Mouse (Mus musculus): ENCODE data around the gene Nrsn2.
A peak's percentile ranks its signal among the peaks of the same experiment; 100 is the strongest.

The Nrsn2 gene

DNA sequence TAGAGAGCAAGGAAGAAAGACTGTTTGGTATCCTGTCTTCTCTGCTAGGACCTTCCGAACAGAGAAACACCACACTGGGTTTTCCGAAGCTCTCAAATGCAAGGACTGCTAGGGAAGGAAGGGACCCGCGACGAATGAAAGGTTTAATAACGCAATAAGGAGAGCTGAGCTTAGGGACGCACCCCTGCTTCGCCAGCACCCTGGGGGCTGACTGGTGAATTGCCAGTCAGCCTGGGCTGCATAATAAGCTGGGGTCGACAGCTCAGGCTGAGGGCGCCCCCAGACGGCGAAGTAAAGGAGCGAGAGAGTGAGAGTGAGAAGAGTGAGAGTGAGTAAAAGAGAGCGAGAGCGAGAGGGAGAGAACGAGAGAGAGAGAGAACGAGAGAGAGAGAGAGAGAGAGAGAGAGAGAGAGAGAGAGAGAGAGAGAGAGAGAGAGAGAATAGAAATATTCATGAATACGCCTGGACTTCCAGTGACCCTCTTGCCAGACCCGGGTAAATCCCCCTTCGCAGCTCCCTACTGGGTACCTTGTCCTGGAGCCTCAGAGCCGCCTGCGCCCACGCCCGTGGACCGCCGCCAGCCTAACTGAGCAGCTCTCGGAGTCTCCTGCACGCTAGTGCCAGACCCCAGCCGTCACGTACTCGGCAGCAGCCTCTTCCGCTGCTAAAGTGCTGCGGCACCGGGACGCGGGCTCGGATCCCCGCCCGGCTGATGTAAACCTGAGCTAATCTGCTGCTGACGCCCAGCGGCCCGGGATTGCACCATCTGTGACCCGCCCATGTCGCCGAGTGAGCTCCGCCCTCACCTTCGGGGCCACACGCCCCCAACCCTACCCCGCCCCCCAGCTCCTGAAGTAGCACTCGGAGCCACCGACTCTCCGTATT lies 32.9 kb downstream of the Nrsn2 start, which contains the start of gene Trib3:
Trib3 (minus strand) TSS at position 704 of the 885 bp plus-strand sequence.
- DNase-seq (ENCODE audit: low read depth, low spot score), result peak; percentile 95

DNA sequence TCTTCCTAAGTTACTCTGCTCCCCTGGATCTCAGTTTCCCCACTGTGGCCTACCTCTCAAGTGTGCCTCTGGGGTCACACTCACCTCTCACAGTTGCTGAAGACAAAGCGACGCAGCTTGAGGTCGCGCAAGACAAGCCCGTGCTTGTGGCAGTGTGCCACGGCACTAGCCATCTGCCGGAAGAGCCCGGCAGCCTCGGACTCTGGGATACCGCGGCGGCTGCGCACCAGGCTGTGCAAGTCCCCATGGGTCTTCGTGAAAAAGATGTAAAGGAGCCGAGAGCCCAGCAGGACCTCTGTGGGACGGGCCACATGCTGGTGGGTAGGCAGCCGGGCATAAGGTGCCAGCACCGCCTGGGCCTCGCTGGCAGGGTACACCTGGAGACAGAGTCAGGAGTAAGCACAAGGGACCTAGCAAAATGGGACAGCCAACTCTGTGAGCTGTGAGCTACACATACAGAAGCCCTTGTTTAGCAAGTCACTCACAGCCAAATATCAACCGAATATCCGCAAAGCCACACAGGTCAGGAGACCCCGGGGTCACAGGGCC lies 36.7 kb downstream of the Nrsn2 start:
- DNase-seq (ENCODE audit: low read depth, low spot score), result peak; percentile 56

DNA sequence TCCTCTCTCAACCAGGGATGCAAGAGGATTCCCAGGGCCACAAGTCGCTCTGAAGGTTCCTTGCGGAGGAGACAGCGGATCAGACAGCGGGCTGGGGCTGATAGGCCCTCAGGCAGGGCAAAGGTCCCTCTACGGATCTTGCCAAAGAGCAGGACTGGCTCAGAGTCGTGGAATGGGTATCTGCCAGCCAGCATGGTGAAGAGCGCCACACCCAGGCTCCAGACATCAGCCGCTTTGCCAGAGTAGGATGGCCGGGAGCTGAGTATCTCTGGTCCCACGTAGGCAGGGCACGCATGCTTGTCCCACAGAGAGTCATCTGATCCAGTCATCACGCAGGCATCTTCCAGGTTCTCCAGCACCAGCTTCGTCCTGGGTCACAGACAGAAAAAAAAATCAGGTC lies 38.1 kb downstream of the Nrsn2 start:
- no peak for DNase-seq (ENCODE audit: low read depth, low spot score)

- DNase-seq (ENCODE audit: low read depth, low spot score), result no peak
These were observed 38.7 kb downstream of the Nrsn2 start for GRCm38 (mm10) chr2:152337591-152338212.

- DNase-seq (ENCODE audit: low read depth, low spot score), result no peak
These were observed 39.6 kb downstream of the Nrsn2 start for GRCm38 (mm10) chr2:152336856-152337255.

DNA sequence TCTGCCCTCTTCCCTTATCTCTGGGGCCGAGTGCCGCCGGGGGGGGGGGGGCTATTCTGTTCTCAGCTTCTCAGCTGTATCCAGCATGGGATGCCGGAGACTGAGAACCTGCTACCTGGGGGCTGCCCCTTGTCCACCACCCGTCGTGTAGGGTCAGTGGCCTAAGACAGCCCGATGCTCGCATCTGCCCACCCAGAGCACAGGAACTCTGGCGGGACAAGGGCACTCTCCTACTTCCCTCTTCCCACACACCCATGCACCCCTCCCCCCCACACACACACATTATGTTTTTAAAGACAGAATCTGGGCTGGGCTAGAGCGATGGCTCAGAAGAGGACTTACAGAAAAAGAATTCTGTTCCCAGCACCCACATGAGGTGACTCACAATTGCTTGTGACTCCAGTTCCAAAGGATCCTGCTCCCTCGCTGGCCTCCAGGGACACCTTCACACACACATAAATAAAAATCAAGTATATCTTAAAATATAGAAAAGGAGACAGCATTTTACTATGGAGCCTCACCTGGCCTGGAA lies 41.1 kb downstream of the Nrsn2 start:
- no peak for DNase-seq (ENCODE audit: low read depth, low spot score)

DNA sequence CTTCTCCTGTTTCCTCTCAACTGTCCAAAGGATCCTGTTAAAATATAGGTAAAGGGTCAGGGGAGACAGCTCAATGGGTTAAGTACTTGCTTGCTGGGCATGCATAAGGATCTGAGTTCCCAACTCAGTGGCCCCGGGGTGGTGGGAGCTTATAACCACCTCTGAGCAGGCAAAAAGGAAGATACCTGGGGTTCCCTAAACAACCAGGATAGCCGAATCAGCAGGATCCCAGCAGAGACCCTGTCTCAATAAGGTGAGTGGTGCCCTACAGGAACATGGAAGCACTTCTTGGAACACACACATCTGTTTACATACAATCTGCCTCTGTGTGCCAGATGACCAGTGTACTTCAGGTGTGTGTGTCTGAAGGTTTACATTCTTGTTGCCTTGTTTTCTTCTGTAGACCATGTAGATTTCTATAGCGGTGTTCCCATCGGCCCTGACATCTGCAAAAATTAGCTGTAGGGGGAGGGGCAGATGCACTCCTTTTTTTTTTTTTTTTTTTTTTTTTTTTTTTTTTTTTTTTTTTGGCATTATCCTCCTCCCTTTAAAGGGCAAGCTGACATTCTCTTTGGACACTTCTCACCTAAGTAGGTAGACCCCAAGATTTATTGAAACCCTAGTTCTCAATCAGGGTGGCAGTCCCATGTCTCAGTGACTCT lies 43.0 kb downstream of the Nrsn2 start:
- DNase-seq (ENCODE audit: low read depth, low spot score), result no peak

DNA sequence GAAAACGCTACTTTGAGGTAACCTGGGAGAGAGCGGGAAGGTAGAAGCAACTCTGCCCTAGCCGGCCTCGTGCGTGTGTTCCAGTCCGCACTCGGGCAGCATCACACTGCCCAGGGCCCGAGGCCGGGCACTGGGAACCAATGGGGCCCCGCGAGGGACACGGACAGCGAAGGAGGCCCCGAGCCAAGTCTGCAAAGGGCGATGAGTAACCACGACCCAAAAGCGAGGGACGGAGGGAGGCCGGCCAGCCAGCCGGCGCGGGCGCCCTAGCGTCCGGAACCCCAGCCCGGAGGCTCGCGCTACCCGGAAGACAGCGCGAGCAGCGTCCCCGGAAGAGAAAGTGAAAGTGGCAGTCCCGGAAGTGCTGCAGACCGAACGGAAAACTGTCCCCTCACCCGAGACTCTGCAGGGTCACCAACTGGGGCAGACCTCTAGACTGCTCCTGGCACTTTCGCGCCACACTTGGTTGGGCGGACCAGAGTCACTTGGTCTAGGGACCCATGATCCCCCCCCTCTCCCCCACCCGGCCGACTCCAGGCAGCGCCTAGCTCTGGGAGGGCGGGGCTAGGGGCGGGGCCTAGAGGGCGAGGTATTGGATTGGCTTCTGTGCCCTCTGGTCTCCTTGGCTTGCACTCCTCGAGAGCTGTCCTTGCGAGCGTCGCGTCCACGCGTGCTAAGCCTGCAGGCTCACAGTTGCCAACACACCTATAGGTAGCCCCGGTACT lies 44.2 kb downstream of the Nrsn2 start, which contains the start of gene Rbck1:
Rbck1 (minus strand) TSS at position 553 of the 725 bp plus-strand sequence.
- peak; percentile 96 for DNase-seq (ENCODE audit: low read depth, low spot score)

- DNase-seq (ENCODE audit: low read depth, low spot score), result no peak
These were observed 45.5 kb downstream of the Nrsn2 start for GRCm38 (mm10) chr2:152330858-152331423.

GRCm38 (mm10) chr2:152327980-152328379 lies 48.5 kb downstream of the Nrsn2 start:
- no peak for DNase-seq (ENCODE audit: low read depth, low spot score)

- no peak for DNase-seq (ENCODE audit: low read depth, low spot score)
These were observed 49.8 kb downstream of the Nrsn2 start for GRCm38 (mm10) chr2:152326654-152327053.

- no peak for DNase-seq (ENCODE audit: low read depth, low spot score)
These were observed 50.3 kb downstream of the Nrsn2 start for GRCm38 (mm10) chr2:152326157-152326556.

DNA sequence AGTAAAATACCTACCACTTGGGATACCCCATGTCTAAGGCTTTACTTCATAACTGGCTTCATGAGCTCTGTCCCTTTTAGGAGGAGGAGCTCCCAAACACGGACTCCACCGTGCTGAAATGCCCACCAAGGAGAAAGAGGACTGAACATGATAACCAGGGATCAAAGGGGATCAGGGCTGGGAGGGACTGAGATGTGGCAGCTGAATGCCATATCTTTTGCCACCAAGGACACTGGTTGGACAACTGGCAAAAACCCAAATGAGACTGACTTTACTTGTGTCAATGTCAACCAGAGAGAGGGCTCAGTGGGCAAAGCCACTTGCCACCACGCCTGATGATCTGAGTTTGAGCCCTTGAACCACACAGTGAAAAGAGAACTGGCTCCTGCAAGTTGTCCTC lies 51.6 kb downstream of the Nrsn2 start:
- DNase-seq (ENCODE audit: low read depth, low spot score), result no peak

- no peak for DNase-seq (ENCODE audit: low read depth, low spot score)
These were observed 52.5 kb downstream of the Nrsn2 start for GRCm38 (mm10) chr2:152323971-152324370.

DNA sequence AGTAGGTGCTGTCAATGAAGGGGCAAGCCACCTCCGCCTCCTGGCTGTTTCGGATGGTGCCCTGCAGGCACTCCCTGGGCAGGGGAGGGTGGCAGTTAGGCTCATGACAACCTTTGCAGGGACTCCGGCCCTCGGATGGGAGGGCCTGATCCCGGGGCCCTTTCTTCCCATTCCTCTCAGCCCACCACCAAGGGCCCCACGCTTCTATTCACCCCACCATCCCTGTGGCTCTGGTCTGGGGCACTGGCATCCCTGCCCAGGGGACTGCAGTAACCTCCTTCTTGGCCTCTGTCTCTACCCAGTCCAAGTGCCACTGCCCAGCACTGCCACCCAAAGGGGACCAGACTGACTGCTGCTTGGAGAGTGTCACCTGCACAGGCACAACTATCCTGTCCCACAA lies 54.2 kb downstream of the Nrsn2 start:
- no peak for DNase-seq (ENCODE audit: low read depth, low spot score)

DNA sequence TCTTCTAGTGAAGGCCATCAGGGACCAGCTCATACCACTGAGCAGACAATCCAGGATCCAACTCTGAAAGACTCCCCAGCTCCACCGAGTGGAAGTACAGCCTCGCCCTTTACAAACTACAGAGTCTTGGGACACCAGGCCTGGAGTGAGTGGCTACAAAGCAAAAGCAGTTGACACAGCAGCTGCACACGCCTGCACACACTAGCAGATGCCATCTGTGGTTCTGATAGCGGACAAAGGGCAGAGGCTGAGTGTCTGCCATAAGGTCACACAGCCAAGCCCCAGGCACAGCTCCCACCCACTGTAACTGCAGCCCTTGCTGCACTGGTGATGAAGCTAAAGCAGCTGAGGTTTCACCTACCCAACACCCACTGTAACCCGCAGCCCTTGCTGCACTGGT lies 54.9 kb downstream of the Nrsn2 start:
- no peak for DNase-seq (ENCODE audit: low read depth, low spot score)

All from ZHBTc4 (cell line).